Mouse (Mus musculus) cerebellum, postnatal 4 days (tissue): Measurements from ENCODE around the gene Zbtb45.

Experiments used
- DNase-seq, 2 experiments: peaks; one replicate each; pipeline ENCODE4 v3.0.0; 2022; ENCODE audit warnings: low spot score in 2 of 2, mixed read lengths in 1 of 2

Zbtb45 gene

DNA sequence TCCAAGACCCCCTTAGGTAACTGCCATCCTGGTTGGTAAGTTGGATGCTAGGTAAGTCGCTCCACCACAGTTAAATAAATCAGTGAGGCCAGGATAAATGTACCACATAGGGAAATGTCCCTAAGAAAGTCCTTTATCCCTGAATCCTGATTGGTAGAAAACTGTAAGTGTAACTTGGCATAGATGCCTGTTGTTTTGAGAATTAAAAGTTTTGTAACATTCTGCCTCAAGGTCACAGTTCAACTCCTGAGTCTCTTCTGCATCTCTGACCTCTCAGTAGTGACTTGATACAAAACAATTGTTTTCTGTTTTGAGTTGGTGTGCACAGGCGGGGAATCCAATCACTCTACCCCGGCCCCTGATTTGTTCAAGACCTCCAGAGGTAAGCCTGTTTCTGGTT lies 11.0 kb downstream of the Zbtb45 start, which contains the start of gene Trim28:
Trim28 (plus strand) TSS at position 264 of the 400 bp plus-strand sequence.
- DNase-seq = no peak

GRCm38 (mm10) chr7:12998053-12998452 lies 11.8 kb downstream of the Zbtb45 start, which contains the start of gene Slc27a5:
Slc27a5 (minus strand) TSS chr7:12998192.
- no peak for DNase-seq

- no peak for DNase-seq
These were observed 12.6 kb downstream of the Zbtb45 start for GRCm38 (mm10) chr7:12997230-12997629.

GRCm38 (mm10) chr7:12995862-12996261 lies 14.0 kb downstream of the Zbtb45 start:
- no peak for DNase-seq

- no peak for DNase-seq
These were observed 16.7 kb downstream of the Zbtb45 start for GRCm38 (mm10) chr7:12993148-12993547.

- no peak for DNase-seq
These were observed 17.6 kb downstream of the Zbtb45 start for GRCm38 (mm10) chr7:12992222-12992621.

DNA sequence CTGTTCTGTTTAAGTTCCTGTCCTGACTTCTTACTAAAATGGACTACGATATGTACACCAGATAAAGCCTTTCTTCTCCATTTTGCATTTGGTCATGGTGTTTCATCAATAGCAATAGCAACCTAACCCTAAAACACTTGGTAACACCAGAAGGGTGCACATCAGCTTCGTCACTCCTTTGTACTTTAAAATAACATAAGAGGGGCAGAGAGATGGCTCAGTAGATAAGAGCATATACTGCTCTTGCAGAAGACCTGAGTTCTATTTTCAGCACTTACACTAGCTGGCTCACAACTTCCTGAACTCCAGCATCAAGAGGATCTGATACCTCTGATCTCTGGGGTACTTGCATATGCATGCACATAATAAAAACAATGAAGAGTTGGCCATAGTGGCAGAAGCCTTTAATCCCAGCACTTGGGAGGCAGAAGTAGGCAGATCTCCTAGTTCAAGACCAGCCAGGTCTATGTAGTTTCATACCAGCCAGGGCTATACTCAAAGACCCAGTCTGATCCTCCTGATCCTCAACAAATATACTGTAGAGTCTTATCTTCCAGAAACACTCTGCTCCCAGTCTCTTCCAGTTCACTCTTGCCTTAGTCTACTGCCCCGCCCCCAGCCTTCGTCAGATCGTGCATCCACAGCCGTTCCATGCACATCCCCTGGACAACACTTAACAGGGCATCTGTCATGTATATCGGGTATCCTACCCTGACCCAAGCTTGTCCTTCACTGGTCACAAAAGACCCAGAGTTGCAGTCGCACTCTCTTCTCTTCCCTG lies 22.2 kb downstream of the Zbtb45 start:
- DNase-seq = no peak

GRCm38 (mm10) chr7:12986906-12987305 lies 22.9 kb downstream of the Zbtb45 start:
- no peak for DNase-seq

DNA sequence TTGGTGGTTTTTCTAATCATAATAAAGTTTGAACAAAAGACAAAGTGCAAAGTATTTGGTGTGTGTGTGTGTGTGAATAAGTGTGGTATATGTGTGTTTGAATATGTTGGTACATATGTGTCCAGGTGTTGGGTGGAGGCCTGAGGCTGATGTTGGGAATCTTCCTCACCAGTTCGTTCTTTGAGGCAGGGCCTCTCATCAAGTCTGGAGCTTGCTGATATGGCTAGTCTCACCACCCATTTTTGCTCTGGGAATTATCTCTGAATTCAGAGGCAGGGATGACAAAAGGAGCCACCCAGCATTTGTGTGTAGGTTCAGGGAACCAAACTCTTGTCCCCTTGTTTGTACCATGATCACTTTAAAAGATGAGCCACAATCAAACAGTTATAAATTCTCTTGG lies 24.1 kb downstream of the Zbtb45 start:
- no peak for DNase-seq

DNA sequence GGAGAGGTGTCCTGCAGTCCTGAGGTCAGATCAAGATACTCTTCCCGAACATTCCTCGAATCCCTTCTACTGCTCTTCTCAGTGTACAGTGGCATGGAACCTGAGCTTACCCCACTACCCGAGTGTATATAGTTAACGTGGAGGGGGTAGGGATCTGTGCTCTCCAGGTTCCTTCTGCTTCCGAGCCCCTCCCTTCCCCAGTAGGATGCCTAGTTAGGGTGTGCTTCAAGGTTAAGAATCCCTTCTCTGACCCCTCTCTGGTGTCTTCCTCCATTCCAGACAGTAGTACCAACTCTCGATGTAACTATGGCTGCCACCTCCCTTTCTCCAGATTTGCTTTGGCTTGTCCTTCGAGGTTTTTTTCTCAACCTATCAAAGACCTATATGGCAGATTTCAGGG lies 29.5 kb downstream of the Zbtb45 start:
- no peak for DNase-seq

DNA sequence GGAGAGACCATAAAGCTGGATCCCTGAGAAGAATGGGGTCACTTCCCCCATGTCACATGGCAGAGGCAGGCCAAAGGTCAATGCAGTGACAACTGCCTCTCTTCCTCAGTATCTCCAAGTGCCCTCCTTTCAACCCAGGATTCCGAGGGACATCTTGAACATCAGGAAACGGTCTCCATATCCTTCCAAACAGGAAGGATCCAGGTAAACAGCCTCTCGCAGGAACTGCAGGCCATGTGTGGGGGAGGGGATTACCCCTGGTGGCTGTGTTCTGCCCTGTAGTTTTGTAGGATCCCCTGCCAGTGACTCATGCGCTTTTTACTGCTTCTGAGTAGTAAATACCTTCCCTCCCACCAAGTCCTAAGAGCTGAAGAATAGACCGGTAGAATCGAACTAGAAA lies 30.1 kb downstream of the Zbtb45 start:
- DNase-seq = no peak

GRCm38 (mm10) chr7:12978931-12979722 lies 30.7 kb downstream of the Zbtb45 start:
- no peak for DNase-seq

- peak; percentile 93 to 98 for DNase-seq
These were observed 32.0 kb downstream of the Zbtb45 start, which contains the start of gene Zfp446 for GRCm38 (mm10) chr7:12977682-12978389. Zfp446 (plus strand) TSS chr7:12977848.

GRCm38 (mm10) chr7:12970906-12971305 lies 38.9 kb downstream of the Zbtb45 start:
- no peak for DNase-seq

GRCm38 (mm10) chr7:12966104-12966845 lies 43.6 kb downstream of the Zbtb45 start:
- peak in 1 of 2 experiments; percentile 71 for DNase-seq

DNA sequence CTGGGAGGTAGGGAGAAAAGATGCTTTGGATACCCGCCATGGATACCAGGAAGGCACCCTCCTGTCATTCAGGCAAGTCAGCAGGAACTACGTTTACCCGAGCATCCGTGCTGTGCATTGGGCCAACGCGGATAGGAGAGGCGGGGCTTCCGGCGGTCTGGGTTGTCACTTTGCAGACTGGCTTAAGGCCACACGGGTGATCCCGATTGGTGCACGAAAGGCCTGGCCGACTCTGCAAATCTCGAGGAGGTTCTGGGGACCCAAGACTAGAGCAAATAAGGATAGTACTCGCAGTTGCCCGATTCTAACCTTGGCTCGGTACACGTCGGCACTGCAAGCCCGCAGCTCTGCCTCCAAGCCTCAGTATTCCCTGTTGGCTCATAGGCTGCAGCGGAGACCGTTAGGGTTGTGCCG lies 44.1 kb downstream of the Zbtb45 start, which contains the start of gene Zfp324:
Zfp324 (plus strand) TSS at position 161 of the 414 bp plus-strand sequence.
- peak; percentile 66 to 82 for DNase-seq

DNA sequence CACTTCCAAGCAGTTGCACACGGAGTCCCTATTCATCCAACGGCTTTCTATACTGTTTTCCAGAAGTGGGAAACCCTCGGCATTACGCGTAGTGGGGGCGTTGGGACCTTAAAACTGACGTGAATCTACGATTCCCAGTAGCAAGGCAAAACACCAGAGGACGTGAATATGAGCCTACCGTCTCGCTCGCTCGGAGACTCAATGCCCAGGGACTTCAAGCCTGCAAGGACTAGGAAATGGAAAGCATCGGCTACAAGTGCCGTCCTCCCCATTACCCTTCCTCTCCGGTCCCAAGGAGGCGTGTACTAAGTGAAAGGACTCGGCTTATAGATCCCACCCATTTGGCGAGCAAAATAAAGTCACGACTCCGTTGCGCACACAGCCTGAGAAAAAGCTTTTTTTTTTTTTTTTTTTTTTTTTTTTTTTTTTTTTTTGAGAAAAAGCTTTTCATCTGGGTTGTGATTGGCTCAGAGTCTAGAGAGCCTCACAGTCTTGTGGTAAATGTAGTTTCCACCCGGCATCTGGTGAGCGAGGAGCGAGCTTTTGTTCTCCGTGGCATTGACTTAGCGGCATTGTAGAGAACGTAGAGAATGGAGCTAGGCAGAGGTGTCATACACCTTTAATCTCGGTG lies 48.2 kb downstream of the Zbtb45 start:
- peak in 1 of 2 experiments; percentile 32 for DNase-seq

DNA sequence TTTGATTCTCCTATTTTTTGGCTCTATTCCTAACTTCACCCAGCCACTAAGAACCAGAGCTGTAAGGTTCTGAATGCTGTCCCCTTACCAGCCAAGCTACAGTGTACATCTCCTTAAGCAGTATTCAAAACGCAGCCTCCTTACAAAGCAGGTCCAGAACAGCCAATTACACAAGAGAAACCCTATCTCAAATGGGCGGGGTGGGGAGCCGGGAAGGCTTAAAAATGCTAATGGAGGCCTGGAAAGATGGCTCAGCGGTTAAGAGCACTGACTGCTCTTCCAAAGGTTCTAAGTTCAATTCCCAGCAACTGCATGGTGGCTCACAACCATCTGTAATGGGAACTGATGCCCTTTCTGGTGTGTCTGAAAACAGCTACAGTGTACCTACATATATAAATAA lies 50.1 kb downstream of the Zbtb45 start:
- DNase-seq = no peak

- DNase-seq = no peak
These were observed 50.9 kb downstream of the Zbtb45 start for GRCm38 (mm10) chr7:12958948-12959347.

GRCm38 (mm10) chr7:12957511-12957910 lies 52.3 kb downstream of the Zbtb45 start:
- DNase-seq = no peak

DNA sequence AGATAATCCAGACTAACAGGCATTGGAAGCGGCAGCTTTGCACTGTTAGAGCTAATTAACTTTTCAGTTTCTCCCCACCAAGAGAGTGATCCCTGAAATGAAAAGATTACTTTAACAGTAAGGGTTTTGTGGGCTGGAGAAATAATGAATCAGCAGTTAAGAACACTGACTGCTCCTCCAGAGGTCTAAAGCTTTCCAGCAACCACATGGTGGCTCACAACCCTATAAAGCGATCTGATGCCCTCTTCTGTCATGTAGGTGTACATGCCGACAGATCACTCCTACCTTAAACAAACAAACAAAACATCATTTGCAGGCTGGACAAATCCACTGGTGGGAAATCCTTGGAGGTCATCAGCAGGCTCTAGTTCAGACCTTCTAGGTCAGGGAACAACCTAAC lies 54.9 kb downstream of the Zbtb45 start:
- no peak for DNase-seq
